Mouse (Mus musculus): Measurements from ENCODE around the gene Dock4. TPM values are rescaled to one million over a fixed set of nuclear protein-coding genes. Genes with fewer than 3 reads are reported as not detected.

Gene Dock4
- polyA plus RNA-seq, 1 experiment from 2014 or later = 34.6 TPM

DNA sequence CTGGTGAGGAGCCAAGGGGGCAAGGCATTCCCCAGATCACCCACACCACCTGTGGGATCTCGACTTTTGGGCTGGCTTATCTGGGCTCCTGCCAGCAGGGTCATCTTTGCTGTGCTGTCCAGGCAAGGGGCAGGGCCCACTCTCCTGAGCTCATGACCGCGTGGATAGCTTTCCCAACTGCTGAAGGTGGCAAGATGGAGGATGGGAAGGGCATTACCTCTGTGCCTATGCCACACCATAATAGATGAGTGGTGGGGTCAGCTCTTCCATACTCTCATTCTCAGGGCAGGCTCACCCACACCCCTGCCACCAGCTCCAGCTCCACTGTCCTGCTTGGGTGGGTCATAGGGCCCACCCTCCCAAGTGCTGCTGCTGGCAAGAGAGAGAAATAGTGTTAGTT lies 439.2 kb downstream of the Dock4 start:
- Histone ChIP-seq H3K27ac (replicated peaks) (no peak overlapping the region), H3K36me3 (no peaks in the 10 kb centered on the region), H3K4me3 (replicated peaks) (no peak overlapping the region), H3K9me3 (replicated peaks) (no peaks in the 10 kb centered on the region), H3K9ac (replicated peaks) (no peak overlapping the region), H3K27me3 (replicated peaks) (no peaks in the 10 kb centered on the region), H3K4me2 (no peak overlapping the region), H3K4me1 (no peaks in the 10 kb centered on the region)
- no peak for ATAC-seq (ENCODE audit: low FRiP score)
- WGBS = 94% methylated on average over 3 of the region's 3 CpGs

DNA sequence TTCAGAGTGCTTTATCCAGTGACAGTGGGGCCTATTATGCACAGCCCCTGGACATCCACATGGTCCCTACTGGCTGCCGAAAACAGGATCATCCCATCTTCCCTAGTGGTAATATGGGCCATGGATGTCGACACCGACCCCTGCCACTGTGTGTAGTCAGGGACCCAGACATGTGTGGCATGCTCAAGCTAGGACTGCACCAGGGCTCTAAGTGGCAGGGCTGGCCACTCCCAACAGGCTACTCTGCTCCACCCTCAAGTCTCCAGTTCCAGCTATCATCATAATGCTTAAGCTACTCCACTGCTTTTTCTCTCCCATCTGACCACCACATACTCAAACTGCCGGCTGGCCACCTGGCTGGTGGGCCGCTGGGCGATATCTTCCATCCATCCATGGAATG lies 439.6 kb downstream of the Dock4 start:
- no peaks in the 10 kb centered on the region for H3K4me1 ChIP-seq
- 95% methylated on average over 6 of the region's 6 CpGs for WGBS

DNA sequence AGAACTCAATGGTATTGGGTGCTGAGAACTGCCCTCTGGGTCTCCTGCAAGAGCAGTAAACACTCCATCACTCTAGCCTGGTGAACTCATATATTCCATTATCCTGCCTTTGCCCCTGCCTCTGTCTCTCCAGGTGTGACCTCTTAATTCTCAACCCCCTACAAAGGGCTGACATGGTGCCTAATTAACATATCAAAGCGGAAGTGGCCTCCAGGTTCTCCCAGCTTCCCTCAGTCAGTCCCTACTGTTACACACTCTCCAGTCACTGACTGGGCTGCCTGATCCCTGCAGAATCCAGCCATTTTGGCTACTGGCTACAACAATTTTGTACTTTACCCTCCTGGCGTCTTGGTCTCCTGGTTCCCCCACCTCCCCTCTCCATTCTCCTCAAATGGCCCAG lies 441.7 kb downstream of the Dock4 start:
- ATAC-seq (ENCODE audit: low FRiP score) = no peak
- Histone ChIP-seq H3K27me3 (replicated peaks) (no peaks in the 10 kb centered on the region), H3K4me3 (replicated peaks) (no peak overlapping the region), H3K36me3 (no peaks in the 10 kb centered on the region), H3K9ac (replicated peaks) (no peak overlapping the region), H3K4me2 (no peak overlapping the region), H3K4me1 (no peaks in the 10 kb centered on the region), H3K9me3 (replicated peaks) (no peaks in the 10 kb centered on the region), H3K27ac (replicated peaks) (no peak overlapping the region)
- 69% methylated on average over 2 of the region's 2 CpGs for WGBS

More for the DNA sequence above, 439.6 kb downstream of the Dock4 start:
- no peaks in the 10 kb centered on the region for H3K9me3 ChIP-seq (replicated peaks)
- H3K4me2 ChIP-seq = no peak overlapping the region
- no peak overlapping the region for H3K4me3 ChIP-seq (replicated peaks)
- no peak overlapping the region for H3K9ac ChIP-seq (replicated peaks)
- H3K36me3 ChIP-seq = no peaks in the 10 kb centered on the region
- ATAC-seq (ENCODE audit: low FRiP score) = no peak
- H3K27me3 ChIP-seq (replicated peaks) = no peaks in the 10 kb centered on the region
- no peak overlapping the region for H3K27ac ChIP-seq (replicated peaks)

DNA sequence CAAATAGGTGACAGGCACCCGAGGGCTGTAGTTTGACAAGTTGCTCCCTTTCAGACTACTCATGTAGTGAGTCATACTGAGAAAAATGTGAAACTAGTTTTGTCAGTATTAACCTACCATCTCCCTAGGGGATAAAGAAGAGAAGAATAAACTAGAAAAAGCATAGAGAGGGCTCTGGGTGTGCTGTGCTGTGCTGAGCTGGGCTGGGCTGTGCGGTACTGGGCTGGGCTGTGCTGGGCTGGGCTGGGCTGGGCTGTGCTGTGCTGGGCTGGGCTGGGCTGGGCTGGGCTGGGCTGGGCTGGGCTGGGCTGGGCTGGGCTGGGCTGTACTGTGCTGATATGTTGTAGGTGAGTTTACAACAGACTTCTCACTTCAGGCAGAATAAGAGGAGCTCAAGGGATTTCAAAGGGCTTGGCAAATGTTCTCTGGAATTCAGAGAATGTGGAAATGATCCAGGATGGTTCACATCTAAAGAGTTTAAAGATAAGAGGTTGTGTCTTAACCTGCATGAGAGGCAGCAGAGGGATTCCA lies 442.6 kb downstream of the Dock4 start:
- Histone ChIP-seq H3K27me3 (replicated peaks) (no peaks in the 10 kb centered on the region), H3K27ac (replicated peaks) (no peak overlapping the region), H3K4me2 (no peak overlapping the region), H3K4me3 (replicated peaks) (no peak overlapping the region), H3K9me3 (replicated peaks) (no peaks in the 10 kb centered on the region), H3K9ac (replicated peaks) (no peak overlapping the region), H3K4me1 (no peaks in the 10 kb centered on the region), H3K36me3 (no peaks in the 10 kb centered on the region)
- 68% methylated on average over 2 of the region's 2 CpGs for WGBS
- ATAC-seq (ENCODE audit: low FRiP score) = no peak

DNA sequence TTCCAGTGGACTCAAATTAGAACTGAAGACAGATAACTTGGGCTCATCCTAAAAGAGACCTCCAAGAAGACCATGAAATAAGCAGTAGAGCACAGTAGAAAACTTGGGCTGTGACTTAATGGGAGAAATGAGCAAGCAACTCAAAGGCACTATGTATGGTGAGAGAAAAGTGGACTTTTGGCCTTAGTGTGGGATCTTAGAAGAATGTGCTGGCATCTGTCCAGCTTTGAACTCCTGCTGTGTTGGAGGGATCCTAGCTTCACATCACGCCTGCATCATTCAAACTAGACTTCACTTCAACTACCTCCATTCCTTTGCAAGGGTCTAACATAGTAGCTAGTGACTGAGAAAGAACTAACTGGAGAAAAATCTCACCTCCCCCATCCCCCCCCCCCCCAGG lies 443.1 kb downstream of the Dock4 start:
- H3K9ac ChIP-seq (replicated peaks) = no peak overlapping the region
- H3K4me2 ChIP-seq = no peak overlapping the region
- no peaks in the 10 kb centered on the region for H3K27me3 ChIP-seq (replicated peaks)
- H3K36me3 ChIP-seq = no peaks in the 10 kb centered on the region
- ATAC-seq (ENCODE audit: low FRiP score) = no peak
- no peak overlapping the region for H3K27ac ChIP-seq (replicated peaks)
- H3K4me1 ChIP-seq = no peaks in the 10 kb centered on the region
- H3K9me3 ChIP-seq (replicated peaks) = no peaks in the 10 kb centered on the region
- H3K4me3 ChIP-seq (replicated peaks) = no peak overlapping the region
- WGBS = 81% methylated on average over 1 of the region's 1 CpGs

DNA sequence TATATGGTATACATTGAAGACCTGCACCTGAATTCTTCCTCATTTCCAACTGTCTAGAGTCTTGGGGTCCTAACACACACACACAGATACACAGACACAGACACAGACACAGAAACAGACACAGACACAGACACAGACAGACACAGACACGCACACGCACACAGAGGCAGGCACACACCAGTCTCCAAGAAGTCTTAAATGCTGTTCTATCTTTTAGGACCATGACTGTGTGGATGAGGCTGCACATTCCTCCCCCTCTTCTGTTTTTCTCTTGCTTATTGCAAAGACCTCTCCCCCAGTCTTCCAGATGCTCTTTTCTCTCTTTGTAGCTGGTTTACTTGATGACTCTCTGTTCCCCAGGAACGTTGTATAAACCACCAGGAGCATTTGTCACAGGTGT lies 443.8 kb downstream of the Dock4 start:
- Histone ChIP-seq H3K4me1 (no peaks in the 10 kb centered on the region), H3K27me3 (replicated peaks) (no peaks in the 10 kb centered on the region), H3K4me2 (no peak overlapping the region), H3K9ac (replicated peaks) (no peak overlapping the region), H3K27ac (replicated peaks) (no peak overlapping the region), H3K9me3 (replicated peaks) (no peaks in the 10 kb centered on the region), H3K4me3 (replicated peaks) (no peak overlapping the region), H3K36me3 (no peaks in the 10 kb centered on the region)
- 82% methylated on average over 3 of the region's 3 CpGs for WGBS
- ATAC-seq (ENCODE audit: low FRiP score) = no peak

DNA sequence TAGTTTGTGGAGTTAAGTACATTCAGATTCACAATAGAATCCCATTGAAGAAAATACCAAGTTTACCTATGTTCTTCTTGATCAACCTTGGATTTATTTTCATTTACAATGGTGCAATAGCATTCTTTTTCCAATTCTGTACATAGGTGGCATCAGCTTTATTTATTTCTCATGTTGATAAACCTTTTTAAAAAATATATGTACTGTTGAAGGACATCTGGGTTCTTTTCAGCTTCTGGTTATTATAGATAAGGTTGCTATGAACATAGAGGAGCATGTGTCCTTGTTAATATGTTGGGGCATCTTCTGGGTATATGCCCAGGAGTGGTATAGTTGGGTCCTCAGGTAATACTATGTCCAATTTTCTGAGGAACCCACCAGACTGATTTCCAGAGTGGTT lies 445.4 kb downstream of the Dock4 start:
- ATAC-seq (ENCODE audit: low FRiP score) = no peak
- Histone ChIP-seq H3K27me3 (replicated peaks) (no peaks in the 10 kb centered on the region), H3K27ac (replicated peaks) (no peak overlapping the region), H3K4me1 (no peaks in the 10 kb centered on the region), H3K9ac (replicated peaks) (no peak overlapping the region), H3K4me2 (no peak overlapping the region), H3K36me3 (no peaks in the 10 kb centered on the region), H3K9me3 (replicated peaks) (no peaks in the 10 kb centered on the region), H3K4me3 (replicated peaks) (no peak overlapping the region)

DNA sequence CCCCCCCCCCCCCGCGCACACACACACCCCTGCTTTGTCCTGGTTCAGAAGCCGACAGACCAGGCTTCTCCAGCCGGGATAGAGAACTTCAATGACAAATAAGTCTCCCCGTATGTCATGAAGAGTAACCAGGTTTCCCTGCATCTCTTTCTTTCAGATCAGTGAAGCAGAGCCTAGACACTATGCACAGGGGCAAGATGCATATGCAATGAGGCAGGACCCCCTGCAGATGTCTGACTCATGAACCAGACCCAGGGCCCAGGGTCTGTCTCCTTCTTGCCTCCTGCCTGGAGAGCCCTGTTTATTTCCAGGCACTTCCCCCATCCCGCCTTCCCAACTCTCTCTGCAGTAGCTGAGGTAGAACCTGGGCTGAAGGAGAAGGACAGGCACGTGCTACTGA lies 448.0 kb downstream of the Dock4 start:
- H3K4me1 ChIP-seq = no peaks in the 10 kb centered on the region
- H3K4me2 ChIP-seq = no peak overlapping the region
- no peak overlapping the region for H3K9ac ChIP-seq (replicated peaks)
- H3K27me3 ChIP-seq (replicated peaks) = no peaks in the 10 kb centered on the region
- H3K4me3 ChIP-seq (replicated peaks) = no peak overlapping the region
- no peaks in the 10 kb centered on the region for H3K36me3 ChIP-seq
- H3K27ac ChIP-seq (replicated peaks) = no peak overlapping the region
- no peak for ATAC-seq (ENCODE audit: low FRiP score)
- no peaks in the 10 kb centered on the region for H3K9me3 ChIP-seq (replicated peaks)
- 52% methylated on average over 5 of the region's 7 CpGs for WGBS

DNA sequence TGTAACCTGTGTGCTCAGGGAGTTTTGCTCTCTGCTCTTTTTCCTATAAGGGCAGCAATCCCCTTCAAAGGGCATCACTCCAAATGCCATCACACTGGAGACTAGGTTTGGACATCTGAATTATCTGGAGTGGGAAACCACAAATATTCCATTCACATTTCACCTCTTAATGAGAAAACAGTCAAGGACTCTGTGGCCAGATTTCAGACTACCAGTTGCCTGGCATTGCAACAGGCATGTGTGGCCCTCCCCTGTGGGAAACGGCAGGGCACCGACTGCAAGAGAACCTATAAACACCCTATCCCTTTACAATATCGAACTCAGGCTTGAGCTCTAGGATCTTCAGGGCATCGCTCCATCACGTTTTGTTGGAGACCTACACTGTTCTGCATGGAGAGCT lies 448.9 kb downstream of the Dock4 start:
- Histone ChIP-seq H3K36me3 (no peaks in the 10 kb centered on the region), H3K4me1 (no peaks in the 10 kb centered on the region), H3K9ac (replicated peaks) (no peak overlapping the region), H3K27ac (replicated peaks) (no peak overlapping the region), H3K27me3 (replicated peaks) (no peaks in the 10 kb centered on the region), H3K4me3 (replicated peaks) (no peak overlapping the region), H3K9me3 (replicated peaks) (no peaks in the 10 kb centered on the region), H3K4me2 (no peak overlapping the region)
- ATAC-seq (ENCODE audit: low FRiP score) = no peak
- 90% methylated on average over 5 of the region's 5 CpGs for WGBS

Other genes with a start within 250 kb of the Dock4 start
- 0.40 and 0.59 TPM in 2 replicates for gene Lsmem1, start 246.5 kb upstream of the Dock4 start, polyA plus RNA-seq (2015; fragmentation: Nextera tagmentation; extraction: Ambion mirVana)
- gene Ifrd1, start 197.4 kb upstream of the Dock4 start, polyA plus RNA-seq (2015; fragmentation: Nextera tagmentation; extraction: Ambion mirVana) = 140 and 145 TPM in 2 replicates
- 28.0 and 30.5 TPM in 2 replicates for gene Zfp277, start 50 bp upstream of the Dock4 start, polyA plus RNA-seq (2015; fragmentation: Nextera tagmentation; extraction: Ambion mirVana)